Mouse (Mus musculus) ES-E14 (cell line): Measurements from ENCODE around the gene Tnrc6c. TPM values are rescaled to one million over a fixed set of nuclear protein-coding genes. Genes with fewer than 3 reads are reported as not detected.
A peak's percentile ranks its signal among the peaks of the same experiment; 100 is the strongest.

Experiments used
- DNase-seq: peaks from one replicate; pipeline ENCODE4 v3.0.0-alpha.2; 2013; ENCODE audit warnings: low read depth, low spot score
- H3K27ac ChIP-seq: 2 replicates; pipeline ENCODE4 v1.5.1; 2012; ENCODE audit warnings: low read depth, mild to moderate bottlenecking, low read length, moderate library complexity, mixed read lengths; ENCODE audit not compliant: poor library complexity, insufficient read depth, severe bottlenecking
- H3K36me3 ChIP-seq: 2 replicates; pipeline ENCODE4 v1.6.1; 2012; ENCODE audit warnings: mild to moderate bottlenecking, low read length, moderate library complexity, mixed read lengths; ENCODE audit not compliant: control insufficient read depth, poor library complexity, insufficient read depth, severe bottlenecking
- H3K4me1 ChIP-seq, 2 experiments: fragments of 150-350 bp in 1 of 2; sonication (generic) in 1 of 2; 2 replicates each; pipeline ENCODE4 v1.6.1; 2012; ENCODE audit warnings: low read length in 2 of 2, mild to moderate bottlenecking in 1 of 2, mixed read lengths in 1 of 2; ENCODE audit not compliant: control insufficient read depth in 2 of 2, insufficient read depth in 2 of 2, poor library complexity in 1 of 2
- H3K4me3 ChIP-seq, 2 experiments: fragments of 150-350 bp in 1 of 2; sonication (generic) in 1 of 2; 2 replicates each; pipeline ENCODE4 v1.5.1; 2012; ENCODE audit warnings: low read length in 2 of 2, low read depth in 1 of 2, mild to moderate bottlenecking in 1 of 2, mixed read lengths in 1 of 2; ENCODE audit not compliant: insufficient read depth in 1 of 2, poor library complexity in 1 of 2, severe bottlenecking in 1 of 2
- H3K9ac ChIP-seq: 2 replicates; pipeline ENCODE4 v1.6.1; 2012; ENCODE audit warnings: low read depth, mild to moderate bottlenecking, low read length, mixed read lengths; ENCODE audit not compliant: poor library complexity, insufficient read depth, severe bottlenecking
- H3K9me3 ChIP-seq: fragments of 150-350 bp; sonication (generic); 2 replicates; pipeline ENCODE4 v1.6.1; 2012; ENCODE audit warnings: low read depth, mild to moderate bottlenecking, low read length; ENCODE audit not compliant: control insufficient read depth, insufficient read depth
- CHD2 ChIP-seq: IDR thresholded peaks from 2 replicates; pipeline ENCODE4 v1.6.1; 2014; ENCODE audit warnings: mild to moderate bottlenecking, low read depth, low read length, inconsistent platforms
- HCFC1 ChIP-seq: IDR thresholded peaks from 2 replicates; pipeline ENCODE4 v1.6.1; 2012; ENCODE audit warnings: low read length, inconsistent platforms, borderline replicate concordance; ENCODE audit not compliant: insufficient read depth
- MAFK ChIP-seq: IDR thresholded peaks from 2 replicates; pipeline ENCODE4 v1.6.1; 2014; ENCODE audit warnings: mild to moderate bottlenecking, low read depth, low read length, inconsistent platforms; ENCODE audit not compliant: insufficient read depth
- ZC3H11A ChIP-seq: IDR thresholded peaks from 2 replicates; pipeline ENCODE4 v1.6.1; 2012; ENCODE audit warnings: low read depth, mild to moderate bottlenecking, inconsistent platforms, low read length, borderline replicate concordance
- ZNF384 ChIP-seq: IDR thresholded peaks from 2 replicates; pipeline ENCODE4 v1.6.1; 2012; ENCODE audit warnings: low read depth, low read length, inconsistent platforms
- in situ Hi-C, 2 experiments: fragments of 600-800 bp; cut with MboI; formaldehyde crosslinking; loops; one replicate each; pipeline ENCODE4 v1.15.1; 2025; ENCODE audit warnings: low sequenced_read_pairs in 2 of 2, inconsistent platforms in 1 of 2; ENCODE audit not compliant: unreplicated experiment in 2 of 2
- total RNA-seq: library from RNA; depleted of rRNA; stranded (reverse); fragments of 300-350 nt; gene quantifications from 2 replicates; pipeline ENCODE4 v1.2.3, GENCODE M21; 2012

Gene Tnrc6c
- total RNA-seq, 1 experiment = 21.5 TPM

GRCm38 (mm10) chr11:117792281-117792888, 138.3 kb downstream of the Tnrc6c start:
- Histone ChIP-seq H3K36me3 (no peaks in the 10 kb centered on the region), H3K4me1 (peaks cover 4 to 23% of the 10 kb centered on the region in 2 experiments; a peak in 2 of 4 replicates), H3K9ac (peak overlapping the region; percentile 41; the same call in 1 of the 2 replicates), H3K9me3 (no peaks in the 10 kb centered on the region), H3K4me3 (peak overlapping the region; percentile 37 to 60), H3K27ac (no peak overlapping the region)
- TF ChIP-seq ZC3H11A (no peak), HCFC1 (no peak), ZNF384 (no peak), MAFK (no peak), CHD2 (no peak)
- peak; percentile 92 for DNase-seq
- in situ Hi-C loops = no loop called here

- Histone ChIP-seq H3K9ac (no peak overlapping the region), H3K36me3 (no peaks in the 10 kb centered on the region), H3K27ac (no peak overlapping the region), H3K9me3 (no peaks in the 10 kb centered on the region), H3K4me3 (no peak overlapping the region), H3K4me1 (peaks cover 4 to 33% of the 10 kb centered on the region in 2 experiments; a peak in 2 of 4 replicates)
- no peak for TF ChIP-seq CHD2
- no peak for TF ChIP-seq HCFC1
- TF ChIP-seq ZNF384 = no peak
- no peak for TF ChIP-seq ZC3H11A
- TF ChIP-seq MAFK = no peak
- in situ Hi-C loops = no loop called here
- no peak for DNase-seq
These were observed 140.0 kb downstream of the Tnrc6c start for GRCm38 (mm10) chr11:117794035-117794551.

GRCm38 (mm10) chr11:117796954-117797353, 142.9 kb downstream of the Tnrc6c start:
- no peak overlapping the region for H3K4me3 ChIP-seq
- H3K4me1 ChIP-seq = peaks cover 0 to 19% of the 10 kb centered on the region in 2 experiments; a peak in 1 of 4 replicates
- H3K27ac ChIP-seq = no peak overlapping the region
- no peak overlapping the region for H3K9ac ChIP-seq
- no peak for DNase-seq
- no peaks in the 10 kb centered on the region for H3K9me3 ChIP-seq
- in situ Hi-C loops = no loop called here
- H3K36me3 ChIP-seq = no peaks in the 10 kb centered on the region
- TF ChIP-seq CHD2 = no peak
- TF ChIP-seq MAFK = no peak
- TF ChIP-seq ZNF384 = no peak
- no peak for TF ChIP-seq ZC3H11A
- TF ChIP-seq HCFC1 = no peak

GRCm38 (mm10) chr11:117797511-117798159, 143.5 kb downstream of the Tnrc6c start, which contains the start of gene 6030468B19Rik:
TSS of gene 6030468B19Rik (plus strand) at chr11:117797660.
- no peak within 1 kb of the TSS for H3K4me3 ChIP-seq
- in situ Hi-C loops = no loop called here

More at GRCm38 (mm10) chr11:117797511-117798159, 143.5 kb downstream of the Tnrc6c start, which contains the start of gene 6030468B19Rik:
- no peak within 1 kb of the TSS for H3K27ac ChIP-seq
- TF ChIP-seq ZC3H11A (no peak), ZNF384 (no peak), MAFK (no peak), HCFC1 (no peak), CHD2 (no peak)
- H3K4me1 ChIP-seq = peaks cover 0 to 14% of the 10 kb centered on the region in 2 experiments; a peak in 1 of 4 replicates
- H3K36me3 ChIP-seq = no peaks in the 10 kb centered on the region
- DNase-seq = no peak
- H3K9ac ChIP-seq = no peak within 1 kb of the TSS
- no peaks in the 10 kb centered on the region for H3K9me3 ChIP-seq
